10 mouse cellular contexts compared by ENCODE assay signal in the genomic region with DNA sequence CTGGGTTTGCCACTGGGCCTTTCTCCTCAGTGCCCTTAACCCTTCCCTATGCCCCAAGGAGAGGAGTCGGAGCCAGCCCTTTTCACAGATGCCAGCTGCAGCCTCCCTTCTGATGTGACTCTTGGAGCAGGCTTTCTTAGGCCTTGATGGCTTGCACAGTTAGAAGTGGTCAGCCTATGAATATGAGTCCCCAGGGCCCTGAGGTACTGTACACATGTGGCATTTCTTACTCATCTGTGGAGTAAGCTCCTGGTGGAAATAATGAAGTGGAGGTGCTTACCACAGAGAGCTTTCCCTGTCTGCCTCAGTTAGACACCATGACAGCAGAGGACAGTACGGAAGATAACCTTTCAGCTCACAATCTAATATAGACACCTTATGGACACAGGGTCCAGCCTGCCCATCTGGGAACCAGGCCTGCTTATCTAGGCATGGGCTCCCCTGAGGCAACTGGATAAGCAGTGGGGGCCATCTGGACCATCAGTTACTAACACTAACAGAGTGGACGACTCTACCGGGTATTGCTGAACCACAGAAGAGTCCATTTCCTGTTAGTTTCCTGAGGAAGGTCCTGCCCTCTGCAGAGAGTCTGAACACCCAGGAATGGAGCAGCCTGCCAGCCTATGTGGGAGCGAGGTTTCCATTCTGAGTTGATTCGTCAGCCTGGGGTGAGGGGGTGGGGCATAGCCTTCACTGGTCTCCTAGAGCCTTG. TPM values are rescaled to one million over a fixed set of nuclear protein-coding genes. Genes with fewer than 3 reads are reported as not detected.
DNase-seq lines count a peak whose midpoint lies in the region; ATAC-seq lines count a peak whose summit lies in the region.
"Had no signal": no experiment of that assay in that cellular context is flagged by ENCODE, and none has a peak within 500 bp of the region (broad histone marks: within the 10 kb centered on the region; RNA-seq: fewer than 3 reads in every experiment).

No protein-coding gene starts in this region.

- intact Hi-C loops in gastrocnemius, postnatal 36 days (cut with DNase I): loop anchor here (10.0 kb wide), 1 partner anchor 325 kb away; no protein-coding TSS in a partner anchor

- no peak overlapping the region for H3K27ac ChIP-seq in kidney, embryonic 14.5 days (ENCODE audit: low read depth, low read length)
- H3K27ac ChIP-seq in limb, embryonic 15.5 days: no peak overlapping the region
- H3K27ac ChIP-seq: hindbrain, embryonic 12.5 days; neural tube, embryonic 13.5 days had no signal

- H3K36me3 ChIP-seq in kidney, embryonic 14.5 days (ENCODE audit: control insufficient read depth, insufficient read depth, low read length): peaks cover 56% of the 10 kb centered on the region
- H3K36me3 ChIP-seq in limb, embryonic 15.5 days: peaks cover 76% of the 10 kb centered on the region

- H3K9ac ChIP-seq in kidney, embryonic 14.5 days (ENCODE audit: low read depth, low read length): no peak overlapping the region
- H3K9ac ChIP-seq in limb, embryonic 15.5 days: no peak overlapping the region
- H3K9ac ChIP-seq: hindbrain, embryonic 12.5 days; neural tube, embryonic 13.5 days had no signal

- ATAC-seq in kidney, embryonic 14.5 days (ENCODE audit: low FRiP score, low TSS enrichment): peak; percentile 28; the same call in 1 of the 2 replicates
- 0 out of 2 replicates have a peak, but pooled peaks have one; percentile 15 for ATAC-seq in limb, embryonic 15.5 days (ENCODE audit: insufficient number of reproducible peaks, low FRiP score, low TSS enrichment, low read depth)
- peak; percentile 77 for ATAC-seq in megakaryocyte progenitor cell, adult 5-6 weeks (replicated peaks; ENCODE audit: poor library complexity)

- no peak overlapping the region for H3K4me3 ChIP-seq in kidney, embryonic 14.5 days (ENCODE audit: low read length)
- H3K4me3 ChIP-seq in limb, embryonic 15.5 days: no peak overlapping the region
- H3K4me3 ChIP-seq: hindbrain, embryonic 12.5 days; neural tube, embryonic 13.5 days had no signal

- H3K4me2 ChIP-seq in kidney, embryonic 14.5 days (replicated peaks; ENCODE audit: low read depth, low read length): no peak overlapping the region
- H3K4me2 ChIP-seq in limb, embryonic 15.5 days: no peak overlapping the region
- H3K4me2 ChIP-seq: hindbrain, embryonic 12.5 days; neural tube, embryonic 13.5 days had no signal

- WGBS in kidney, embryonic 14.5 days: 67% methylated on average over 6 of the region's 6 CpGs
- WGBS in limb, embryonic 15.5 days: 76% methylated on average over 6 of the region's 6 CpGs

- H3K9me3 ChIP-seq in kidney, embryonic 14.5 days (ENCODE audit: control insufficient read depth, low read length): no peaks in the 10 kb centered on the region
- H3K9me3 ChIP-seq in limb, embryonic 15.5 days: no peaks in the 10 kb centered on the region
- H3K9me3 ChIP-seq: hindbrain, embryonic 12.5 days; neural tube, embryonic 13.5 days had no signal

- H3K27me3 ChIP-seq in kidney, embryonic 14.5 days (ENCODE audit: control insufficient read depth, insufficient read depth, low read length): no peaks in the 10 kb centered on the region
- no peaks in the 10 kb centered on the region for H3K27me3 ChIP-seq in limb, embryonic 15.5 days
- H3K27me3 ChIP-seq: hindbrain, embryonic 12.5 days; neural tube, embryonic 13.5 days had no signal

- peak; percentile 22 for DNase-seq in embryo, embryonic 10 days (ENCODE audit: low spot score)
- no peak for DNase-seq in embryo, embryonic 9.5 days (ENCODE audit: extremely low spot score)
- DNase-seq in kidney, postnatal 4 days: no peak
- no peak for DNase-seq in gastrocnemius, postnatal 36 days
- DNase-seq in right cerebral cortex, adult 18-20 months: no peak

- no peaks in the 10 kb centered on the region for H3K4me1 ChIP-seq in kidney, embryonic 14.5 days (ENCODE audit: control insufficient read depth, insufficient read depth, low read length)
- H3K4me1 ChIP-seq in limb, embryonic 15.5 days: no peaks in the 10 kb centered on the region
- H3K4me1 ChIP-seq: hindbrain, embryonic 12.5 days; neural tube, embryonic 13.5 days had no signal

RNA-seq across cellular contexts. Expression of a gene that starts 33.1 kb away (rescaled TPM):
- 39.8 and 45.0 TPM in 2 replicates for polyA plus RNA-seq in kidney, embryonic 14.5 days (2014; fragmentation: Nextera tagmentation; extraction: Ambion mirVana)
- polyA plus RNA-seq in limb, embryonic 15.5 days (2015; fragmentation: Nextera tagmentation; extraction: Ambion mirVana): 29.2 and 33.2 TPM in 2 replicates
- 12.7 and 13.5 TPM in 2 replicates for total RNA-seq in megakaryocyte progenitor cell, adult 5-6 weeks (2015)
- total RNA-seq in megakaryocyte progenitor cell, adult 5-6 weeks (2017): 21.6 and 26.5 TPM in 2 replicates
- 1 to 10 TPM; 2.7 TPM for total RNA-seq in gastrocnemius, postnatal 36 days (2021)

RNA-seq across cellular contexts. Expression of a gene that starts 36.5 kb away (rescaled TPM):
- polyA plus RNA-seq in kidney, embryonic 14.5 days (2014; fragmentation: Nextera tagmentation; extraction: Ambion mirVana): not detected in 2 replicates
- polyA plus RNA-seq in limb, embryonic 15.5 days (2015; fragmentation: Nextera tagmentation; extraction: Ambion mirVana): 0.08 and 0.10 TPM in 2 replicates
- not detected in 2 replicates for total RNA-seq in megakaryocyte progenitor cell, adult 5-6 weeks (2015)
- not detected in 2 replicates for total RNA-seq in megakaryocyte progenitor cell, adult 5-6 weeks (2017)
- not detected for total RNA-seq in gastrocnemius, postnatal 36 days (2021)

Comparison
In these comparisons a context has a peak if more than half of its experiments do, and no peak if none do; other contexts are left out.
1. ATAC-seq: peak in every context shown above with its lines; median percentile 77 in megakaryocyte progenitor cell, adult 5-6 weeks; 28 in kidney, embryonic 14.5 days; 15 in limb, embryonic 15.5 days.